Mouse (Mus musculus) thymus, postnatal 10 days (tissue): Measurements from ENCODE around the gene Scn3b.

Source experiments
- DNase-seq, 2 experiments: peaks; one replicate each; pipeline ENCODE4 v3.0.0; 2021; ENCODE audit warnings: low spot score in 2 of 2

Gene Scn3b

GRCm38 (mm10) chr9:40268748-40269102, 292 bp upstream of the Scn3b start:
- no peak for DNase-seq

- DNase-seq: no peak
These were observed 863 bp downstream of the Scn3b start for GRCm38 (mm10) chr9:40269880-40270279.

- DNase-seq: no peak
These were observed 2.1 kb downstream of the Scn3b start for GRCm38 (mm10) chr9:40271075-40271474.

GRCm38 (mm10) chr9:40272822-40273221, 3.8 kb downstream of the Scn3b start:
- no peak for DNase-seq

GRCm38 (mm10) chr9:40275904-40276303, 6.9 kb downstream of the Scn3b start:
- DNase-seq: no peak

GRCm38 (mm10) chr9:40277671-40278070, 8.7 kb downstream of the Scn3b start:
- no peak for DNase-seq

GRCm38 (mm10) chr9:40279438-40279837, 10.4 kb downstream of the Scn3b start:
- no peak for DNase-seq

GRCm38 (mm10) chr9:40282968-40283367, 14.0 kb downstream of the Scn3b start:
- DNase-seq: no peak

GRCm38 (mm10) chr9:40292475-40292874, 23.5 kb downstream of the Scn3b start:
- no peak for DNase-seq

- DNase-seq: no peak
These were observed 24.3 kb downstream of the Scn3b start for GRCm38 (mm10) chr9:40293286-40293685.

GRCm38 (mm10) chr9:40293740-40294139, 24.7 kb downstream of the Scn3b start:
- no peak for DNase-seq

- no peak for DNase-seq
These were observed 25.2 kb downstream of the Scn3b start for GRCm38 (mm10) chr9:40294210-40294609.

- no peak for DNase-seq
These were observed 25.8 kb downstream of the Scn3b start for GRCm38 (mm10) chr9:40294866-40295265.

GRCm38 (mm10) chr9:40296251-40296650, 27.2 kb downstream of the Scn3b start:
- no peak for DNase-seq

- DNase-seq: no peak
These were observed 29.0 kb downstream of the Scn3b start for GRCm38 (mm10) chr9:40297969-40298368.

- no peak for DNase-seq
These were observed 30.3 kb downstream of the Scn3b start for GRCm38 (mm10) chr9:40299323-40299722.

- no peak for DNase-seq
These were observed 31.3 kb downstream of the Scn3b start for GRCm38 (mm10) chr9:40300018-40300989.

- DNase-seq: no peak
These were observed 32.5 kb downstream of the Scn3b start for GRCm38 (mm10) chr9:40301475-40301874.

GRCm38 (mm10) chr9:40302375-40302774, 33.4 kb downstream of the Scn3b start:
- DNase-seq: no peak

- DNase-seq: no peak
These were observed 35.2 kb downstream of the Scn3b start for GRCm38 (mm10) chr9:40304243-40304642.

- no peak for DNase-seq
These were observed 38.3 kb downstream of the Scn3b start for GRCm38 (mm10) chr9:40307311-40307710.

- DNase-seq: no peak
These were observed 40.9 kb downstream of the Scn3b start for GRCm38 (mm10) chr9:40309876-40310275.

- DNase-seq: no peak
These were observed 42.8 kb downstream of the Scn3b start for GRCm38 (mm10) chr9:40311813-40312212.
